Mouse (Mus musculus) heart, postnatal 0 days (tissue): ENCODE measurements at regions not wholly inside any gene's neighbourhood (a gene's known extent, or its start where the extent isn't known, plus 50 kb on each side); places are given as distances from the start of the nearest gene placed in this dataset.

Experiments used
- ATAC-seq: fragments of 200-750 bp; cut with Nextera tagmentation; 2 replicates; pipeline ENCODE4 v1.8.0; 2017; ENCODE audit warnings: low read depth, moderate number of reproducible peaks, moderate library complexity; ENCODE audit not compliant: insufficient read depth
- DNase-seq: peaks from one replicate; pipeline ENCODE4 v3.0.0-alpha.2; 2016; ENCODE audit warnings: low spot score
- H3K27ac ChIP-seq: fragments of 300-500 bp; sonication (generic); 2 replicates; pipeline ENCODE4 v1.5.1; 2014; ENCODE audit warnings: low read depth, mild to moderate bottlenecking
- H3K27me3 ChIP-seq: fragments of 300-500 bp; sonication (generic); 2 replicates; pipeline ENCODE4 v1.6.1; 2014; ENCODE audit warnings: low read length, mixed read lengths; ENCODE audit not compliant: control insufficient read depth, insufficient read depth
- H3K36me3 ChIP-seq: fragments of 300-500 bp; sonication (generic); replicated peaks from 2 replicates; pipeline ENCODE4 v1.6.1; 2014; ENCODE audit warnings: low read length, mixed read lengths; ENCODE audit not compliant: control insufficient read depth, insufficient read depth
- H3K4me1 ChIP-seq: fragments of 300-500 bp; sonication (generic); 2 replicates; pipeline ENCODE4 v1.6.1; 2014; ENCODE audit warnings: antibody characterized with exemption; ENCODE audit not compliant: control insufficient read depth, insufficient read depth
- H3K4me2 ChIP-seq: fragments of 300-500 bp; sonication (generic); 2 replicates; pipeline ENCODE4 v1.6.1; 2014; ENCODE audit warnings: low read depth, mild to moderate bottlenecking, low read length, moderate library complexity
- H3K4me3 ChIP-seq: fragments of 300-500 bp; sonication (generic); 2 replicates; pipeline ENCODE4 v1.5.1; 2014; ENCODE audit warnings: low read depth, low read length
- H3K9ac ChIP-seq: fragments of 300-500 bp; sonication (generic); replicated peaks from 2 replicates; pipeline ENCODE4 v1.6.1; 2014; ENCODE audit warnings: low read depth, low read length, mixed read lengths
- H3K9me3 ChIP-seq: fragments of 300-500 bp; sonication (generic); replicated peaks from 2 replicates; pipeline ENCODE4 v1.6.1; 2016; ENCODE audit warnings: low read length; ENCODE audit not compliant: control insufficient read depth
- CTCF ChIP-seq: IDR thresholded peaks from 2 replicates; pipeline ENCODE4 v1.5.1; 2016; ENCODE audit warnings: antibody characterized with exemption, control low read depth, low read depth
- EP300 ChIP-seq: IDR thresholded peaks from 2 replicates; pipeline ENCODE4 v1.6.1; 2016; ENCODE audit warnings: antibody characterized with exemption, low read depth
- WGBS: fragments of 180-500 bp; shearing (Covaris S2); extraction: QIAGEN DNeasy Blood & Tissue Kit; methylation state at CpG from one replicate; pipeline ENCODE4 v1.1.7; 2014; 5-methylcytosine and 5-hydroxymethylcytosine counted together

DNA sequence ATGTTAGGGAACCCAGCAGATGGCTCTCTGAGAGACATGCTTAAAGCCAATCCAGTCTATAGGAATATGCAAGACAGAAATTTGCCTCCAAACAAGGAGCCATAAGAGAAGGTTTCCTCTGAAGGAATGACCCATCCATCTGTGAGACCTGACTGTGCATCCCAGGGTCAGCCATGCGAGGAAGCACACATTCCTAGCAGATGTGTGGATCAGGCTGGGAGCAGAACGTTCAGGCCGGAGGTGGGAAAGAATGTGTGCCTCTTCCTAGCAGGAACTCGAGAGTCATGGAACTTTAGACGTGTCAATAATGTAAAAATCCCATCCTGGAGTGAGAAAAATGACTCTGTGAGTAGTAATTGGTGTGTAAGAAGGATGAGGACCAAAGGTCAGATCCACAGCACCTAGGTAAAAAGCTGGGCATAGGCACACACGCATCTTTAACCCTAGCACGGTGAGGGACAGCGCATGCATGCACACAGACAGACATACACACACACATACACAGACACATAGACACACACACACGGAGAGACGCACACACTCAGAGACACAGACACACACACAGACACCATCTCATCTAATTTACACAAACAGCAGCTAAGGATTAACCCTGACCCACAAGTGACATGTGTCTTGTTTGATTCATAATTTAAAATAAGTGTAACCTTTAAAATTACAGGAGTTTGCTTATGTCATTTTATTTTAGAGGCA lies 51.5 kb upstream of the Etv6 start:
- WGBS: 69% methylated on average over 10 of the region's 10 CpGs
- no peak for TF ChIP-seq CTCF
- TF ChIP-seq EP300: no peak
- H3K4me3 ChIP-seq: no peak overlapping the region
- no peaks in the 10 kb centered on the region for H3K9me3 ChIP-seq
- H3K27me3 ChIP-seq: no peaks in the 10 kb centered on the region
- no peak overlapping the region for H3K27ac ChIP-seq
- no peak overlapping the region for H3K9ac ChIP-seq
- H3K4me1 ChIP-seq: no peaks in the 10 kb centered on the region
- no peak for DNase-seq
- ATAC-seq: no peak
- H3K36me3 ChIP-seq: no peaks in the 10 kb centered on the region
- no peak overlapping the region for H3K4me2 ChIP-seq

DNA sequence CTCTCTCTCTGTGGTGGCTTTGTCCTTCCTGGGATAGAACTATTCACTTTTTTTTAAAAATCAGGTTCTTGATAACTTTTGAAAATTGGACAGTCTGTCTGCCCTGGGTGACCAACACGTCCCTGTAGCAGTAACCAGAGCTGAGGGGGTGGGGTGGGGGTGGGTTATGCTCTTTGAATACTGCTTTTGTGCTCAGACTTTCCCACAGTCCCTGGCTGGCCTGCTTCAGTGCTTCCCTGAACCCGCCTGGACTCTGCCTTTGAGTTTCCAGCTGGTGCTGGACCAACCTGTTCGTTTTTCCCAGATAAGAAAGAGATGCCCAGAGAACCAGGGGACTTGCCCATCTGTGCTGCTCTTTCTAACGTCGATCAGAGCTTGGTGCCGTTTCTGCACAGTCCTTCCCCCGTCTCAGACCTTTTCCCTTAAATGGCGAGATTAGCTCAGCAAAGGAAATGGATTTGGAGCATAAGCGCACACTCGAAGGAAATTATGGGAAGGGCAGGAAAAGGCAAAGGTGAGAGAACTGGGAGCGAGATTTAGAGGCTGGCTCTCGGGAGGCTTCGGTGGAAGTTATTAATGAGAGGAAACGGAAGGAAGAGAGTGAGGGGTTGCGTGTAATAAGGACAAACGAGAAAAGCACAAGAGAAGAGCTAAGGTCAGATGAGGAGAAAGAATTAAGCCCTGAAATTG lies 50.7 kb upstream of the Etv6 start:
- H3K4me3 ChIP-seq: no peak overlapping the region
- ATAC-seq (no peak), DNase-seq (peak; percentile 14)
- H3K9me3 ChIP-seq: no peaks in the 10 kb centered on the region
- no peak overlapping the region for H3K9ac ChIP-seq
- no peaks in the 10 kb centered on the region for H3K27me3 ChIP-seq
- WGBS: 34% methylated on average over 16 of the region's 16 CpGs
- H3K27ac ChIP-seq: no peak overlapping the region
- H3K4me2 ChIP-seq: peak overlapping the region; percentile 40
- no peaks in the 10 kb centered on the region for H3K4me1 ChIP-seq
- H3K36me3 ChIP-seq: no peaks in the 10 kb centered on the region
- TF ChIP-seq EP300 (no peak), CTCF (no peak)
